Mouse (Mus musculus): Measurements from ENCODE around the gene Olfr1448. TPM values are rescaled to one million over a fixed set of nuclear protein-coding genes. Genes with fewer than 3 reads are reported as not detected.
"Not testable (repeated sequence)": the region's sequence is repeated elsewhere in the genome, so short reads cannot be mapped to it uniquely, and the experiment has no call there.

Olfr1448 gene
- polyA plus RNA-seq (2012; rRNA removed): 0.04 TPM in 1 of 2 replicates, not detected in the other

DNA sequence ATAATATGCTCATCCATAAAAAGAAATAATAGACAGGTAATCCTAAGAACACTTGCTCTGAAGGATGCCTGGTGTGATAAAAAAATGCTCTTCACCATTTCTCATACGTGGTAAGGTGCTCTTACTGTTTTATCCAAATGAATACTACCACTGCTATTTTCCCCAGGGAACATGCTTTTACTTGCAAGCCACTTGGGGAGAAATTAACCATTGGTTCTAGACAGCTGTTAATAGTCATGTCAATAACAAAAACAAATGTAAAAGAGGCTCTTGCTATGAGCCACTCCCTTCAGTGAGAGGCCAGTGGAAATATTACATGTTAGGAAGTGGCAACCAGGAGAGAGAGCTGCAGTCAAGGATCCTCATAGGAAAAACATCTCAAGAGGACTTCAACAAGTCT, at the start of gene Olfr1448:
Olfr1448 (minus strand) TSS at position 101 of the 400 bp plus-strand sequence.
- no peak for DNase-seq (ENCODE audit: extremely low spot score in 1 of 2, low spot score in 1 of 2)

DNA sequence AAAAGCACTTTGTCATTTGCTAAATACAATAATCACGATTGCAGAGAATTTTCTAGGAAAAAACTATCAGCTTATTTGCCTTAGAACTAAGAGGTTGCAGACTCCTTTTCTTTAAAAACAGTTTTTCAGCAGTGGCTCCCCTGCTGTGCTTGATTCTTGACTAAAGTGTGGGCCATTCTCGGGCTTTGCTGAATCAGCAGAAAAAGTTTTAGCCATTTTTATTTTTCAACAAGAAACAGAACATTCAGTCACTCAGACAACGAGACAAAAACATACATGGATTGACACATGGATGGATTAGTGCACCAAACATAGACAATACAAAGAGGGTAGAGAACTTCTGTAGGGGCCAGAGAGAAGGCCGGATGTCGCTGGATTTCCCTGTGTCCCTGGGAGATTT, 45.9 kb upstream of the Olfr1448 start:
- not testable (repeated sequence) for DNase-seq (ENCODE audit: extremely low spot score in 1 of 2, low spot score in 1 of 2)

DNA sequence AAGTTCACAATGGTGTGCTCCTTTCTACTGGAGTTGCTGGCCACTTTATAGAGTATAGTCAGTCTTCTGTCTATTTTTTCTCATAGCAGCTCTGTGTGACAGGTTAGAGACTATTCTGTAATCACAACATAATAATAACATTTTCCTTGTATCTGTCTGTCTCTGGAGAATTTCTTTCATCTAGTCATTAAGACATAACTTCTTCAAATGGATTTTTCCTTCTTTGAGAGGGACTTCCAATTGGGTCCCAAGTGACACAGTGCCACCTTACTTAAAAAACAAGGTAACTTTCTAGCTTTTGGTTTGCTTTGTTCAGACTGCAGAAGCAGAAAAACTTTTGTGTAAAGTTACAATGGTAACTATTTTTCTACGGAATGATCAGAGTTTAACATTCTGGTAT, 25.7 kb upstream of the Olfr1448 start, which contains the start of gene Olfr1450:
Olfr1450 (plus strand) TSS at position 301 of the 400 bp plus-strand sequence.
- no peak for DNase-seq (ENCODE audit: extremely low spot score in 1 of 2, low spot score in 1 of 2)

DNA sequence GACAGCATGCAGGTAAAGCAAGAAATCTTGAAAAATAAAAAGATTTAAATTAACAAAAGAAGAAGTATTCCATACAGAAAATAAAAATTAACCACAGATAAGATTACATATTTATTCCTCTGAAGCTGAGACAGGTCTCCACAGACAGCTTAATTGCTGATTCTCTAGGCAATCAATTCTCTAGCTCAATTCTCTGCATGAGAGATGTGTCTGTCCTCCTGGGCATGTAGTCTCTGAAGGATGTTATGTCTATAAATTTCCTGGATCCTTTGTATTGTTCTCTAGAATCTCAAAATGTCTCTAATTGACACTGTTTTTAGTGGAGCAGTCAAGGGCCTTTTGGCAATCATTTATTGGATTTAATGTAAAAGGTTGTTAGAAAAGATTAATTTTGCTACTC, 6.3 kb upstream of the Olfr1448 start, which contains the start of gene Olfr1449:
Olfr1449 (plus strand) TSS at position 301 of the 400 bp plus-strand sequence.
- no peak for DNase-seq (ENCODE audit: extremely low spot score in 1 of 2, low spot score in 1 of 2)

DNA sequence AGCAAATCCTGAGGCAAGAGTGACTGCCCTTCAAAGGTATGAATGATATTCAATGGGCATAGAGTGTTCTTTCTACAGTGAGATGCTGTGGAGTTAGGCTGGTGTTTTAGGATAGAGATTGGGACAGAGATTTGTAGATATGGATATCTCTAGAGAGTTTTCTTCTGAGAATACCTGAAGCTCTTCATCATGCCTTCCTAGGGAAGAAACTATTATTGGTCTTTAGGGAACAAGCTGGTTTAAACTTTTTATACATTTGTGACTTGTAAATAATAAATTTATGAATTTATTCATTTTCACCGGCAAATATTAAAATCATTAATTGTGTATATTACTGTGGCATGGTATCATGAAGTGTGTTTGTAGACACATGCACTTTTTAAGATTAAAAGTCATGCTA, 20.6 kb downstream of the Olfr1448 start, which contains the start of gene Olfr1447:
Olfr1447 (minus strand) TSS at position 101 of the 400 bp plus-strand sequence.
- DNase-seq (ENCODE audit: extremely low spot score in 1 of 2, low spot score in 1 of 2): no peak

DNA sequence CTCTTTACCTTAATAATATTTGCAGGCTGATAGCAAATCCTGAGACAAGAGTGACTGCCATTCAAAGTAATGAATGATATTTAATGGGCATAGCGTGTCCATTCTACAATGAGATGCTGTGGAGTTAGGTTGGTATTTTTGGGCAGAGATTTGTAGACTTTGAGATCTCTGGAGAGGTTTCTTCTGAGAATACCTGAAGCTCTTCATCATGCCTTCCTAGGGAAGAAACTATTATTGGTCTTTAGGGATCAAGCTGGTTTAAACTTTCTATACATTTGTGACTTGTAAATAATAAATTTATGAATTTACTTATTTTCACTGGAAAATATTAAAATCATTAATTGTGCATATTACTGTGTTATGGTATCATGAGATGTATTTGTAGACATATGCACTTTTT, 30.8 kb downstream of the Olfr1448 start, which contains the start of gene Olfr1446:
Olfr1446 (minus strand) TSS at position 101 of the 400 bp plus-strand sequence.
- no peak for DNase-seq (ENCODE audit: extremely low spot score in 1 of 2, low spot score in 1 of 2)

DNA sequence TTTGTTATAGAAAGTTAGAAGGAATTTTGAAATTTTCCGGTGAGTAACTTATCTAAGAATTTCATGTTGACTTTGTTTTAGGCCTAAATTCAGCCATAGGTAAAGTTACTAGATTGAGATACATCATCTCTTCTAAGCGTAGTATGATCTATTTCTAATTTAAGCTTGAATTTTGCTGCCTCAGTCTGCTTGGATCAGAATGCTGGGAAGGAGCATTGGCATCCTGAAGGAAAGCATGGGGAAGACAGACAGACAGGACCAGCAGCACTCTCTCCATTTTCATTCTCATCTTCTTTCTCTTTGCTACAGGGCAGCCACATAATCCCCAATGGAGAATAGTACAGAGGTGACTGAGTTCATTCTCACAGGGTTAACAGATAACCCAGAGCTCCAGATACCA, 40.7 kb downstream of the Olfr1448 start, which contains the start of gene Olfr1445:
Olfr1445 (plus strand) TSS at position 301 of the 400 bp plus-strand sequence.
- DNase-seq (ENCODE audit: extremely low spot score in 1 of 2, low spot score in 1 of 2): no peak

Other genes with a start within 250 kb of the Olfr1448 start
- not detected in 2 replicates for gene Olfr1443, start 246.3 kb downstream of the Olfr1448 start, polyA plus RNA-seq (2012; rRNA removed)
- not detected in 2 replicates for gene Keg1, start 228.6 kb downstream of the Olfr1448 start, polyA plus RNA-seq (2012; rRNA removed)
- 3.3 and 3.9 TPM in 2 replicates for gene Cntf, start 158.8 kb downstream of the Olfr1448 start, polyA plus RNA-seq (2012; rRNA removed)
- 46.6 and 50.8 TPM in 2 replicates for gene Zfp91, start 128.3 kb downstream of the Olfr1448 start, polyA plus RNA-seq (2012; rRNA removed)
- gene Lpxn, start 128.2 kb downstream of the Olfr1448 start, polyA plus RNA-seq (2012; rRNA removed): 1.8 and 2.5 TPM in 2 replicates
- gene Gm5244, start 77.7 kb downstream of the Olfr1448 start, polyA plus RNA-seq (2012; rRNA removed): not detected in 2 replicates
- gene Olfr1444, start 67.1 kb downstream of the Olfr1448 start, polyA plus RNA-seq (2012; rRNA removed): not detected in 2 replicates
- not detected in 2 replicates for gene Olfr1445, start 40.6 kb downstream of the Olfr1448 start, polyA plus RNA-seq (2012; rRNA removed)
- gene Olfr1446, start 30.9 kb downstream of the Olfr1448 start, polyA plus RNA-seq (2012; rRNA removed): not detected in 2 replicates
- 0.06 TPM in 1 of 2 replicates, not detected in the other for gene Olfr1447, start 20.7 kb downstream of the Olfr1448 start, polyA plus RNA-seq (2012; rRNA removed)
- gene Olfr1449, start 6.4 kb upstream of the Olfr1448 start, polyA plus RNA-seq (2012; rRNA removed): not detected in 2 replicates
- gene Olfr1450, start 25.8 kb upstream of the Olfr1448 start, polyA plus RNA-seq (2012; rRNA removed): not detected in 2 replicates
- gene Olfr1451, start 70.6 kb upstream of the Olfr1448 start, polyA plus RNA-seq (2012; rRNA removed): not detected in 2 replicates
- not detected in 2 replicates for gene Olfr1453, start 103.9 kb upstream of the Olfr1448 start, polyA plus RNA-seq (2012; rRNA removed)
- not detected in 2 replicates for gene Olfr1454, start 136.2 kb upstream of the Olfr1448 start, polyA plus RNA-seq (2012; rRNA removed)
- gene Olfr1457, start 173.5 kb upstream of the Olfr1448 start, polyA plus RNA-seq (2012; rRNA removed): not detected in 2 replicates
- gene Olfr1458, start 182.4 kb upstream of the Olfr1448 start, polyA plus RNA-seq (2012; rRNA removed): not detected in 2 replicates
- 0.02 TPM in 1 of 2 replicates, not detected in the other for gene Olfr1459, start 225.1 kb upstream of the Olfr1448 start, polyA plus RNA-seq (2012; rRNA removed)
- gene Olfr1461, start 238.6 kb upstream of the Olfr1448 start, polyA plus RNA-seq (2012; rRNA removed): not detected in 2 replicates